Mouse (Mus musculus) T-helper 1 cell (primary cell): ENCODE measurements around the gene Zfp358.

ENCODE experiments used
- in situ Hi-C: fragments of 300-600 bp; cut with MboI, MseI; formaldehyde crosslinking; loops from one replicate; pipeline ENCODE4 v1.15.1; 2025; ENCODE audit warnings: high pct_unique_total_duplicates

Gene Zfp358

GRCm38 (mm10) chr8:3492901-3493844, at the start of gene Zfp358:
TSS of gene Zfp358 (plus strand) at chr8:3493138.
- in situ Hi-C loops = no loop called here

- in situ Hi-C loops = no loop called here
Observed at GRCm38 (mm10) chr8:3449226-3449625, 43.7 kb upstream of the Zfp358 start.

GRCm38 (mm10) chr8:3450670-3451069, 42.3 kb upstream of the Zfp358 start:
- in situ Hi-C loops = no loop called here

GRCm38 (mm10) chr8:3451992-3452391, 40.9 kb upstream of the Zfp358 start:
- in situ Hi-C loops = no loop called here

- in situ Hi-C loops = no loop called here
Observed at GRCm38 (mm10) chr8:3463248-3463647, 29.7 kb upstream of the Zfp358 start.

- in situ Hi-C loops = no loop called here
Observed at GRCm38 (mm10) chr8:3464309-3464708, 28.6 kb upstream of the Zfp358 start.

GRCm38 (mm10) chr8:3467006-3467885, 25.7 kb upstream of the Zfp358 start, which contains the start of gene Pex11g:
TSS of gene Pex11g (minus strand) at chr8:3467680.
- in situ Hi-C loops = loop anchor here (5.0 kb wide), 1 partner anchor 205 kb away; the partner anchor contains the start of gene Fcor

- in situ Hi-C loops = loop anchor here (5.0 kb wide), 1 partner anchor 204 kb away; the partner anchor contains the start of gene Fcor
Observed at GRCm38 (mm10) chr8:3467886-3468545, 24.9 kb upstream of the Zfp358 start.

GRCm38 (mm10) chr8:3468838-3469237, 24.1 kb upstream of the Zfp358 start:
- in situ Hi-C loops = loop anchor here (5.0 kb wide), 1 partner anchor 203 kb away; the partner anchor contains the start of gene Fcor

GRCm38 (mm10) chr8:3470562-3470961, 22.4 kb upstream of the Zfp358 start, which contains the start of gene Tex45:
TSS of gene Tex45 (plus strand) at chr8:3470862.
- in situ Hi-C loops = no loop called here

- in situ Hi-C loops = no loop called here
Observed at GRCm38 (mm10) chr8:3475715-3476429, 17.1 kb upstream of the Zfp358 start.

- in situ Hi-C loops = no loop called here
Observed at GRCm38 (mm10) chr8:3480221-3480785, 12.6 kb upstream of the Zfp358 start.

- in situ Hi-C loops = no loop called here
Observed at GRCm38 (mm10) chr8:3481605-3482004, 11.3 kb upstream of the Zfp358 start.

- in situ Hi-C loops = no loop called here
Observed at GRCm38 (mm10) chr8:3482240-3482740, 10.6 kb upstream of the Zfp358 start.

GRCm38 (mm10) chr8:3483546-3483945, 9.4 kb upstream of the Zfp358 start:
- in situ Hi-C loops = no loop called here

- in situ Hi-C loops = no loop called here
Observed at GRCm38 (mm10) chr8:3485192-3485591, 7.7 kb upstream of the Zfp358 start.

- in situ Hi-C loops = no loop called here
Observed at GRCm38 (mm10) chr8:3493845-3494208, 889 bp downstream of the Zfp358 start.

- in situ Hi-C loops = no loop called here
Observed at GRCm38 (mm10) chr8:3495578-3496427, 2.9 kb downstream of the Zfp358 start.

- in situ Hi-C loops = no loop called here
Observed at GRCm38 (mm10) chr8:3496428-3496748, 3.5 kb downstream of the Zfp358 start.
